Mouse (Mus musculus): ENCODE measurements at regions not wholly inside any gene's neighbourhood (a gene's known extent, or its start where the extent isn't known, plus 50 kb on each side); places are given as distances from the start of the nearest gene placed in this dataset.

DNA sequence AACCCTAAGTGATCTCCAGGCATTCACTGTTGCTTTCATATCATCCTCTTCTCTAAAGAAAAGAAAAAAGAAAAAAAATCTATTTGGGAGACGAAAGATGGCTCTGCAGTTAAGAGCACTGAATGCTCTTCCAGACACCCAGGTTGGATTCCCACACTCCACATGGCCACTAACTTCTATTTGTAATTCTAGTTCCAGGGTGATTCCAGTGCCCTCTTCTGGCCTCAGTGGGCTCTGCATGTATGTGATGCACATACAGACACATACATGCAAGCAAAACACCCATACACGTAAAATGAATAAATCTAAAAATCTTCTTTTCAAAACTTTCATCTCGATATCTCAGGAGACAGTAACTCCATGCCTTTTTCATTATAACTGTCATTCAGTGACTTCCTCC, 502.8 kb downstream of the Rwdd3 start:
- Histone ChIP-seq H3K27me3 (ENCODE audit: control insufficient read depth, insufficient read depth, low read length, poor library complexity, severe bottlenecking) (no peaks in the 10 kb centered on the region), H3K27ac (ENCODE audit: insufficient read depth, low read length) (no peak overlapping the region), H3K4me3 (ENCODE audit: low read depth, low read length) (no peak overlapping the region), H3K9me3 (replicated peaks; ENCODE audit: control insufficient read depth, insufficient read depth, low read length, poor library complexity, severe bottlenecking) (no peaks in the 10 kb centered on the region), H3K4me1 (ENCODE audit: control insufficient read depth, insufficient read depth, low read length) (no peaks in the 10 kb centered on the region), H3K9ac (ENCODE audit: low read depth, poor library complexity, severe bottlenecking) (no peak overlapping the region), H3K36me3 (ENCODE audit: control insufficient read depth, insufficient read depth, low read length, poor library complexity, severe bottlenecking) (no peaks in the 10 kb centered on the region)
- TF ChIP-seq POLR2A (IDR thresholded peaks at IDR 0.05; ENCODE audit: insufficient read depth, low read length) = no peak
- TF ChIP-seq EP300 (IDR thresholded peaks at IDR 0.05; ENCODE audit: insufficient read depth, low read depth, low read length) = no peak
- no peak for TF ChIP-seq CTCF (IDR thresholded peaks at IDR 0.05; ENCODE audit: low read depth, low read length)

DNA sequence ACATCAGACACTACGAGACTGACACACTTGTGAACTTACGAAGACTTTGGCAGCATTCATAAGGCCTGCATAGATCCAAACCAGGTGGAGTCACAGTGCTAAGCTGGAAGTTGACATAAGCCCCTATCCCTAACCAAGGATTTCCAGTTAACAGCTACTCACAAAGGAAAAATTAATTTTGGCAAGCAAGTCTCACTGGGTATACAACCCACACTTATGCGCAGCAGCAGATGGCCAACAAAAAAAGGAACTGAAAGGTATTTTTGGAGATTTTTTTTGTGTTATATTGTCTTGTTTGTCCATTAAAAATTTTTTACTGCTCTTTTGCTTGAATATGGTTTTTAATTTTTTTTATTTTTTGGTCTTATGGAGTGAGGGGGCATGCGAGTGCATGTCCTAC, 509.0 kb downstream of the Rwdd3 start:
- Histone ChIP-seq H3K36me3 (ENCODE audit: control insufficient read depth, insufficient read depth, low read length, poor library complexity, severe bottlenecking) (no peaks in the 10 kb centered on the region), H3K4me3 (ENCODE audit: low read depth, low read length) (no peak overlapping the region), H3K27me3 (ENCODE audit: control insufficient read depth, insufficient read depth, low read length, poor library complexity, severe bottlenecking) (no peaks in the 10 kb centered on the region), H3K9ac (ENCODE audit: low read depth, poor library complexity, severe bottlenecking) (no peak overlapping the region), H3K9me3 (replicated peaks; ENCODE audit: control insufficient read depth, insufficient read depth, low read length, poor library complexity, severe bottlenecking) (no peaks in the 10 kb centered on the region), H3K27ac (ENCODE audit: insufficient read depth, low read length) (no peak overlapping the region), H3K4me1 (ENCODE audit: control insufficient read depth, insufficient read depth, low read length) (no peaks in the 10 kb centered on the region)
- no peak for TF ChIP-seq EP300 (IDR thresholded peaks at IDR 0.05; ENCODE audit: insufficient read depth, low read depth, low read length)
- TF ChIP-seq CTCF (IDR thresholded peaks at IDR 0.05; ENCODE audit: low read depth, low read length) = no peak
- no peak for TF ChIP-seq POLR2A (IDR thresholded peaks at IDR 0.05; ENCODE audit: insufficient read depth, low read length)

DNA sequence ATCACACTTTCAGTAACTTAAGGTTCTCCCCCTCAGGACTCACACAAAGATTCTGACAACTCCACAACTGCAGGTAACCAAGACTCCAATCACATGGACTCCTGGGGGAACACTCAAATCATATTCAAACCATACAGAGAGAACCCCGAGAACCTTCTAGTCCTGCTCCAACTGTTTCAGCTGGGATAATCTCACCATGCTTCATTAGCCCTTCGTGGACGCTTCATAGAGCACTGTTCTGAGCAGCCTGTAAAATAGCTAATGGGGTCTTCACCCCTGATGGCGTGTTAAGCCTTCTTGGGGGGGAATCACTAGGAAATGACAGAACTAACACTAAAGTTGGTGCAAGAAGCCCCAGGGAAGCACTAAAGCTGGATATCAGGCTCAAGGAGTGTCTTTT, 510.7 kb downstream of the Rwdd3 start:
- Histone ChIP-seq H3K4me3 (ENCODE audit: low read depth, low read length) (no peak overlapping the region), H3K27me3 (ENCODE audit: control insufficient read depth, insufficient read depth, low read length, poor library complexity, severe bottlenecking) (no peaks in the 10 kb centered on the region), H3K36me3 (ENCODE audit: control insufficient read depth, insufficient read depth, low read length, poor library complexity, severe bottlenecking) (no peaks in the 10 kb centered on the region), H3K4me1 (ENCODE audit: control insufficient read depth, insufficient read depth, low read length) (no peaks in the 10 kb centered on the region), H3K9ac (ENCODE audit: low read depth, poor library complexity, severe bottlenecking) (no peak overlapping the region), H3K9me3 (replicated peaks; ENCODE audit: control insufficient read depth, insufficient read depth, low read length, poor library complexity, severe bottlenecking) (no peaks in the 10 kb centered on the region), H3K27ac (ENCODE audit: insufficient read depth, low read length) (no peak overlapping the region)
- TF ChIP-seq EP300 (IDR thresholded peaks at IDR 0.05; ENCODE audit: insufficient read depth, low read depth, low read length) = no peak
- TF ChIP-seq POLR2A (IDR thresholded peaks at IDR 0.05; ENCODE audit: insufficient read depth, low read length) = no peak
- no peak for TF ChIP-seq CTCF (IDR thresholded peaks at IDR 0.05; ENCODE audit: low read depth, low read length)

DNA sequence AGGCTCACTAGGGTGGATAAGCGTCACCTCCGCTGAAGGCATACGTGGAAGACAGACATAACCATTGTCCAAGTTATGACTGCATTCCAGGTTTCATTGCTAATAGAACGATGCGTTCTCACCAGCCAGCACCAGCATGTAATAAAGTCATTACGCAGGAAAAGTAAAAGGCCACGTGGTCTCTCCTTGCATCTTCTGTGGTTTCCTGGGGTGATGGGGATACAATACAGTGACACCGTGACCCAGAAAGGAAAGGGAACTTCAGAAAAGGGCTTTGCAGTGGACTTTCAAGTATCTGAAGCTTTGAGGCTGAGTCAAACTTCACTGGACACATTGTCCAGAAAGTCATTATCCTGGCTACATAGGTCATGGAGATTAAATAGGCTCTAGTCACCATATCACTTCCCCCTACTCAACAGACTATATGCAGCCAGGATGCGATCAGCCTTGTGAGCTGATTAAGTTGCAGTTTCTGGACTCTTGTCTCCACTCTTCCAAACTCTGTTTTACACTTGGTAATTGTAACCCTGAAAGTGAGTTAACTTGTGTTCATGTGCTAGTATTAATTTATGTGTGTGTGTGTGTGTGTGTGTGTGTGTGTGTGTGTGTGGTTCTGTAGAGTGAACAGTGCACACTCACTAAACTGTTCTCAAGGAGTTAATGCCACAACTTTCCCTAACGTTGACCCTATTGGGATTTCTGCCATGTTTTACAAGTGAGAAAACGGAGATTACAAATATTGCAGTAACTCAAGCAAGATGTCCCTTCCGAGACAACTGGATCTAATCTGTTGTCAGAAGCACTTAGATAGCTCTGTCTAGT, 522.2 kb downstream of the Rwdd3 start:
- Histone ChIP-seq H3K9ac (ENCODE audit: low read depth, poor library complexity, severe bottlenecking) (no peak overlapping the region), H3K27ac (ENCODE audit: insufficient read depth, low read length) (no peak overlapping the region), H3K36me3 (ENCODE audit: control insufficient read depth, insufficient read depth, low read length, poor library complexity, severe bottlenecking) (no peaks in the 10 kb centered on the region), H3K4me1 (ENCODE audit: control insufficient read depth, insufficient read depth, low read length) (no peaks in the 10 kb centered on the region), H3K9me3 (replicated peaks; ENCODE audit: control insufficient read depth, insufficient read depth, low read length, poor library complexity, severe bottlenecking) (no peaks in the 10 kb centered on the region), H3K27me3 (ENCODE audit: control insufficient read depth, insufficient read depth, low read length, poor library complexity, severe bottlenecking) (no peaks in the 10 kb centered on the region), H3K4me3 (ENCODE audit: low read depth, low read length) (no peak overlapping the region)
- TF ChIP-seq CTCF (IDR thresholded peaks at IDR 0.05; ENCODE audit: low read depth, low read length) (no peak), POLR2A (IDR thresholded peaks at IDR 0.05; ENCODE audit: insufficient read depth, low read length) (no peak), EP300 (IDR thresholded peaks at IDR 0.05; ENCODE audit: insufficient read depth, low read depth, low read length) (no peak)

DNA sequence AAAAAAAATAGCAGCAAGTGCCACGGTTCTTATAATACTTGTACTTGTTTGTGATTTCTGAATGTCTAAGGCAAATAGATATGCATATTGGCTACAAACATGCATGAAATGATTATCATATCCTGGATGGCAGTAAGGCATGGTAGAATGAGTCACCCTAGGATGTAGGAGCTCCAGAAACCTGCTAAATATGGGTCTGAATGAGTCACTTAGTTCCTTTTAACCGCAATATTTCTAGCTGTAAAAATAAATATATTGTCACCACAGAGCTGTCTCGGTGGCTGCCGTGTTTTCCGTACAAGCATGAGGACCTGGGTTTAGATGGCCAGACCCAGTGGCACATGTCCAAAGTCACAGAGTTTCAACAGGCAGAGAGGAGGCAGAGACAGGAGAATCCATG, 523.1 kb downstream of the Rwdd3 start:
- Histone ChIP-seq H3K9me3 (replicated peaks; ENCODE audit: control insufficient read depth, insufficient read depth, low read length, poor library complexity, severe bottlenecking) (no peaks in the 10 kb centered on the region), H3K9ac (ENCODE audit: low read depth, poor library complexity, severe bottlenecking) (no peak overlapping the region), H3K27ac (ENCODE audit: insufficient read depth, low read length) (no peak overlapping the region), H3K4me1 (ENCODE audit: control insufficient read depth, insufficient read depth, low read length) (no peaks in the 10 kb centered on the region), H3K36me3 (ENCODE audit: control insufficient read depth, insufficient read depth, low read length, poor library complexity, severe bottlenecking) (no peaks in the 10 kb centered on the region), H3K4me3 (ENCODE audit: low read depth, low read length) (no peak overlapping the region), H3K27me3 (ENCODE audit: control insufficient read depth, insufficient read depth, low read length, poor library complexity, severe bottlenecking) (no peaks in the 10 kb centered on the region)
- TF ChIP-seq POLR2A (IDR thresholded peaks at IDR 0.05; ENCODE audit: insufficient read depth, low read length) (no peak), EP300 (IDR thresholded peaks at IDR 0.05; ENCODE audit: insufficient read depth, low read depth, low read length) (no peak), CTCF (IDR thresholded peaks at IDR 0.05; ENCODE audit: low read depth, low read length) (no peak)

DNA sequence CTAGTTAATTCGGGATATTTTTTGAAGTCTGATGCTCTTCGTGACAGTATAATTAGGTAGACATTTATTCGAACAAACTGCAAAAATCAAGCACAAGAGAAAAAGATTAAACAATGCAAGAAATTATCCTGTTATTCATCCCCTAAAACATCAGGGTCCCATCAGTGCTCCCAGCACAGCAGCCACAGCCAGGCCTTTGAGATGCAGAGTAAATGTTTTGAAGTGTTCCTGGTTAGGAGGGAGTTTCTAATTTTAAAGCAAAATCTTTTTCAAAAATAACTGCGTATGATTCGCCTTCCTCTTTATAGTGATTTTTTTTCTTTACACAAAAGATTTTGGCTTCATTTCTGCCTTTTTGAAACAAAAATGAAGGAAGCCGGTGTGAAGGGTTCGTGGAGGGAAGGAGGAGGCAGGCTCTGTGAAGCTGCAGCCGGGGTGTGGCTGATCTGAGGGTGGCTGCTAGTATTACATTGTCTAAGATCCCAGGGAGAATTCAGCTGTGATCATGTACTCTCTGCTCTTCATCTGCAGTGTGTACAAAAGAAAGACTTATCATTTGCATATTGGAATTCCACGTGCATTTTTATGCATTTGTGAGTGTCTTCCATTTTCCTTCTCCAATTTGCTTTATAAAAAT, 534.7 kb downstream of the Rwdd3 start:
- no peaks in the 10 kb centered on the region for H3K36me3 ChIP-seq (ENCODE audit: control insufficient read depth, insufficient read depth, low read length, poor library complexity, severe bottlenecking)
- H3K9ac ChIP-seq (ENCODE audit: low read depth, poor library complexity, severe bottlenecking) = no peak overlapping the region
- TF ChIP-seq CTCF (IDR thresholded peaks at IDR 0.05; ENCODE audit: low read depth, low read length) (no peak), EP300 (IDR thresholded peaks at IDR 0.05; ENCODE audit: insufficient read depth, low read depth, low read length) (no peak), POLR2A (IDR thresholded peaks at IDR 0.05; ENCODE audit: insufficient read depth, low read length) (no peak)
- no peak overlapping the region for H3K4me3 ChIP-seq (ENCODE audit: low read depth, low read length)
- no peaks in the 10 kb centered on the region for H3K9me3 ChIP-seq (replicated peaks; ENCODE audit: control insufficient read depth, insufficient read depth, low read length, poor library complexity, severe bottlenecking)
- no peaks in the 10 kb centered on the region for H3K27me3 ChIP-seq (ENCODE audit: control insufficient read depth, insufficient read depth, low read length, poor library complexity, severe bottlenecking)
- no peak overlapping the region for H3K27ac ChIP-seq (ENCODE audit: insufficient read depth, low read length)
- H3K4me1 ChIP-seq (ENCODE audit: control insufficient read depth, insufficient read depth, low read length) = no peaks in the 10 kb centered on the region

Data from ES-Bruce4 (cell line).